Mouse (Mus musculus) G1E (cell line): ENCODE data around the gene Olfr380. TPM values are rescaled to one million over a fixed set of nuclear protein-coding genes. Genes with fewer than 3 reads are reported as not detected.

Experiments used
- ATAC-seq: 2 replicates; pipeline ENCODE4 v1.8.0; 2016; ENCODE audit warnings: mild to moderate bottlenecking; ENCODE audit not compliant: insufficient number of reproducible peaks, poor library complexity, low FRiP score, severe bottlenecking; ENCODE audit errors: extremely low read depth
- DNase-seq: peaks from one replicate; pipeline ENCODE4 v3.0.0; 2012; ENCODE audit warnings: low spot score
- H3K27me3 ChIP-seq: 2 replicates; pipeline ENCODE4 v1.6.1; 2012; ENCODE audit warnings: mild to moderate bottlenecking, low read length, inconsistent platforms; ENCODE audit not compliant: insufficient read depth
- H3K36me3 ChIP-seq: replicated peaks from 2 replicates; pipeline ENCODE3; 2012; ENCODE audit warnings: mild to moderate bottlenecking, inconsistent platforms
- H3K4me1 ChIP-seq: 2 replicates; pipeline ENCODE4 v1.6.1; 2012; ENCODE audit warnings: low read depth, low read length, inconsistent platforms, mixed read lengths; ENCODE audit not compliant: insufficient read depth
- H3K4me3 ChIP-seq: 2 replicates; pipeline ENCODE4 v1.5.1; 2012; ENCODE audit warnings: low read depth, mild to moderate bottlenecking, inconsistent platforms, low read length, moderate library complexity, mixed read lengths
- H3K9me3 ChIP-seq: replicated peaks from 2 replicates; pipeline ENCODE4 v1.6.1; 2012; ENCODE audit warnings: inconsistent platforms
- CTCF ChIP-seq: IDR thresholded peaks from 2 replicates; pipeline ENCODE4 v1.5.1; 2012; ENCODE audit warnings: low read depth, low read length, inconsistent platforms, mixed read lengths
- GATA1 ChIP-seq: IDR thresholded peaks from 2 replicates; pipeline ENCODE4 v1.6.1; 2012; ENCODE audit warnings: borderline replicate concordance, low read length, inconsistent platforms, mixed read lengths
- GATA2 ChIP-seq: IDR thresholded peaks from 2 replicates; pipeline ENCODE4 v1.6.1; 2012; ENCODE audit warnings: low read depth, low read length, inconsistent platforms, borderline replicate concordance
- POLR2AphosphoS5 ChIP-seq: IDR thresholded peaks from 2 replicates; pipeline ENCODE4 v1.6.1; 2012; ENCODE audit warnings: low read depth, low read length, inconsistent platforms; ENCODE audit not compliant: insufficient replicate concordance
- TAL1 ChIP-seq: conservative IDR thresholded peaks from 2 replicates; pipeline ENCODE4 v1.6.1; 2012; ENCODE audit warnings: low read depth, low read length, inconsistent platforms, mixed read lengths
- polyA plus RNA-seq: library from polyadenylated mRNA; stranded (reverse); fragments of >175 nt; gene quantifications from 2 replicates; pipeline ENCODE4 v1.2.3, GENCODE M21; 2012
- total RNA-seq, 2 experiments: library from RNA; stranded (forward) in 1 of 2; stranded (reverse) in 1 of 2; fragments of 200-1000 nt in 1 of 2; fragments of >200 nt in 1 of 2; fragmentation: Nextera tagmentation in 1 of 2; gene quantifications; 2 replicates each; pipeline ENCODE4 v1.2.3; 2014 to 2017

Olfr380 gene
- total RNA-seq (2014; fragmentation: Nextera tagmentation) (not detected in 2 replicates), total RNA-seq (2017) (not detected in 2 replicates), polyA plus RNA-seq (not detected in 2 replicates)

- H3K36me3 ChIP-seq = no peaks in the 10 kb centered on the region
- no peak for TF ChIP-seq TAL1
- TF ChIP-seq GATA2 = no peak
- no peak for TF ChIP-seq GATA1
- no peak for TF ChIP-seq POLR2AphosphoS5
- no peak for TF ChIP-seq CTCF
- H3K9me3 ChIP-seq = no peaks in the 10 kb centered on the region
- H3K4me1 ChIP-seq = no peaks in the 10 kb centered on the region
- no peak for DNase-seq
- H3K27me3 ChIP-seq = no peaks in the 10 kb centered on the region
- no peak within 1 kb of the TSS for H3K4me3 ChIP-seq
- ATAC-seq = no peak
Observed at GRCm38 (mm10) chr11:73457408-73457807, at the start of gene Olfr380. Olfr380 (minus strand) TSS chr11:73457508.

- Histone ChIP-seq H3K4me3 (no peak within 1 kb of the TSS), H3K9me3 (no peaks in the 10 kb centered on the region), H3K36me3 (no peaks in the 10 kb centered on the region), H3K27me3 (no peaks in the 10 kb centered on the region), H3K4me1 (no peaks in the 10 kb centered on the region)
- ATAC-seq (no peak), DNase-seq (no peak)
- TF ChIP-seq CTCF (no peak), GATA1 (no peak), POLR2AphosphoS5 (no peak), TAL1 (no peak), GATA2 (no peak)
Observed at GRCm38 (mm10) chr11:73491503-73491902, 34.2 kb upstream of the Olfr380 start, which contains the start of gene Olfr381. Olfr381 (minus strand) TSS chr11:73491603.

GRCm38 (mm10) chr11:73428377-73428776, 28.9 kb downstream of the Olfr380 start, which contains the start of gene Olfr378:
Olfr378 (minus strand) TSS chr11:73428477.
- no peak for ATAC-seq
- Histone ChIP-seq H3K27me3 (no peaks in the 10 kb centered on the region), H3K4me3 (no peak within 1 kb of the TSS), H3K4me1 (no peaks in the 10 kb centered on the region), H3K9me3 (no peaks in the 10 kb centered on the region), H3K36me3 (no peaks in the 10 kb centered on the region)
- no peak for DNase-seq
- TF ChIP-seq GATA2 = no peak
- no peak for TF ChIP-seq TAL1
- TF ChIP-seq GATA1 = no peak
- no peak for TF ChIP-seq CTCF
- TF ChIP-seq POLR2AphosphoS5 = no peak

Other genes with a start within 250 kb of the Olfr380 start
- not detected in 2 replicates for gene Trpv1, start 223.2 kb downstream of the Olfr380 start, total RNA-seq (2014; fragmentation: Nextera tagmentation)
- gene Trpv1, start 223.2 kb downstream of the Olfr380 start, total RNA-seq (2017) = 0.12 TPM in 1 of 2 replicates, not detected in the other
- not detected in 2 replicates for gene Trpv1, start 223.2 kb downstream of the Olfr380 start, polyA plus RNA-seq
- not detected in 2 replicates for gene Trpv3, start 190.1 kb downstream of the Olfr380 start, total RNA-seq (2014; fragmentation: Nextera tagmentation)
- gene Trpv3, start 190.1 kb downstream of the Olfr380 start, total RNA-seq (2017) = under 0.01 and 0.16 TPM in 2 replicates
- not detected in 2 replicates for gene Trpv3, start 190.1 kb downstream of the Olfr380 start, polyA plus RNA-seq
- gene Aspa, start 127.9 kb downstream of the Olfr380 start, total RNA-seq (2014; fragmentation: Nextera tagmentation) = not detected in 2 replicates
- gene Aspa, start 127.9 kb downstream of the Olfr380 start, total RNA-seq (2017) = under 0.01 and 0.22 TPM in 2 replicates
- gene Aspa, start 127.9 kb downstream of the Olfr380 start, polyA plus RNA-seq = not detected in 2 replicates
- gene Gm49340, start 127.8 kb downstream of the Olfr380 start, total RNA-seq (2014; fragmentation: Nextera tagmentation) = not detected in 2 replicates
- gene Gm49340, start 127.8 kb downstream of the Olfr380 start, total RNA-seq (2017) = not detected in 2 replicates
- not detected in 2 replicates for gene Gm49340, start 127.8 kb downstream of the Olfr380 start, polyA plus RNA-seq
- gene Spata22, start 127.8 kb downstream of the Olfr380 start, total RNA-seq (2014; fragmentation: Nextera tagmentation) = not detected in 2 replicates
- not detected in 2 replicates for gene Spata22, start 127.8 kb downstream of the Olfr380 start, total RNA-seq (2017)
- gene Spata22, start 127.8 kb downstream of the Olfr380 start, polyA plus RNA-seq = not detected in 2 replicates
- gene Olfr20, start 106.7 kb downstream of the Olfr380 start, total RNA-seq (2014; fragmentation: Nextera tagmentation) = not detected in 2 replicates
- gene Olfr20, start 106.7 kb downstream of the Olfr380 start, total RNA-seq (2017) = 0.11 TPM in 1 of 2 replicates, not detected in the other
- gene Olfr20, start 106.7 kb downstream of the Olfr380 start, polyA plus RNA-seq = not detected in 2 replicates
- gene Olfr376, start 86.3 kb downstream of the Olfr380 start, total RNA-seq (2014; fragmentation: Nextera tagmentation) = not detected in 2 replicates
- 0.27 TPM in 1 of 2 replicates, not detected in the other for gene Olfr376, start 86.3 kb downstream of the Olfr380 start, total RNA-seq (2017)
- not detected in 2 replicates for gene Olfr376, start 86.3 kb downstream of the Olfr380 start, polyA plus RNA-seq
- gene Olfr1, start 57.9 kb downstream of the Olfr380 start, total RNA-seq (2014; fragmentation: Nextera tagmentation) = not detected in 2 replicates
- gene Olfr1, start 57.9 kb downstream of the Olfr380 start, total RNA-seq (2017) = 0.06 and 0.16 TPM in 2 replicates
- not detected in 2 replicates for gene Olfr1, start 57.9 kb downstream of the Olfr380 start, polyA plus RNA-seq
- gene Olfr378, start 29.0 kb downstream of the Olfr380 start, total RNA-seq (2014; fragmentation: Nextera tagmentation) = not detected in 2 replicates
- 0.23 TPM in 1 of 2 replicates, not detected in the other for gene Olfr378, start 29.0 kb downstream of the Olfr380 start, total RNA-seq (2017)
- not detected in 2 replicates for gene Olfr378, start 29.0 kb downstream of the Olfr380 start, polyA plus RNA-seq
- not detected in 2 replicates for gene Olfr381, start 34.1 kb upstream of the Olfr380 start, total RNA-seq (2014; fragmentation: Nextera tagmentation)
- gene Olfr381, start 34.1 kb upstream of the Olfr380 start, total RNA-seq (2017) = 0.06 and 0.11 TPM in 2 replicates
- gene Olfr381, start 34.1 kb upstream of the Olfr380 start, polyA plus RNA-seq = not detected in 2 replicates
- gene Olfr382, start 59.7 kb upstream of the Olfr380 start, total RNA-seq (2014; fragmentation: Nextera tagmentation) = not detected in 2 replicates
- gene Olfr382, start 59.7 kb upstream of the Olfr380 start, total RNA-seq (2017) = not detected in 2 replicates
- not detected in 2 replicates for gene Olfr382, start 59.7 kb upstream of the Olfr380 start, polyA plus RNA-seq
- not detected in 2 replicates for gene Olfr385, start 135.5 kb upstream of the Olfr380 start, total RNA-seq (2014; fragmentation: Nextera tagmentation)
- gene Olfr385, start 135.5 kb upstream of the Olfr380 start, total RNA-seq (2017) = 0.12 TPM in 1 of 2 replicates, not detected in the other
- not detected in 2 replicates for gene Olfr385, start 135.5 kb upstream of the Olfr380 start, polyA plus RNA-seq
- gene Olfr384, start 141.1 kb upstream of the Olfr380 start, total RNA-seq (2014; fragmentation: Nextera tagmentation) = not detected in 2 replicates
- 0.22 TPM in 1 of 2 replicates, not detected in the other for gene Olfr384, start 141.1 kb upstream of the Olfr380 start, total RNA-seq (2017)
- not detected in 2 replicates for gene Olfr384, start 141.1 kb upstream of the Olfr380 start, polyA plus RNA-seq
- gene Zfp735, start 231.3 kb upstream of the Olfr380 start, total RNA-seq (2014; fragmentation: Nextera tagmentation) = not detected in 2 replicates
- gene Zfp735, start 231.3 kb upstream of the Olfr380 start, total RNA-seq (2017) = 0.06 and 0.22 TPM in 2 replicates
- not detected in 2 replicates for gene Zfp735, start 231.3 kb upstream of the Olfr380 start, polyA plus RNA-seq